Mouse (Mus musculus) MEL (cell line): ENCODE data around the gene Bmp2k. TPM values are rescaled to one million over a fixed set of nuclear protein-coding genes. Genes with fewer than 3 reads are reported as not detected.

Experiments
- DNase-seq: peaks from one replicate; pipeline ENCODE4 v3.0.0; 2011; ENCODE audit warnings: low read depth, low spot score
- H3K27ac ChIP-seq: 2 replicates; pipeline ENCODE4 v1.5.1; 2012; ENCODE audit warnings: low read depth, mild to moderate bottlenecking, control low read depth, low read length, moderate library complexity; ENCODE audit not compliant: control insufficient read depth
- H3K27me3 ChIP-seq, 2 experiments: fragments of 150-350 bp in 1 of 2; sonication (generic) in 1 of 2; 2 replicates each; pipeline ENCODE4 v1.6.1; 2012; ENCODE audit warnings: low read length in 2 of 2, mild to moderate bottlenecking in 2 of 2, improper control_type of control experiment in 1 of 2, moderate library complexity in 1 of 2; ENCODE audit not compliant: insufficient read depth in 2 of 2, control insufficient read depth in 1 of 2
- H3K36me3 ChIP-seq, 2 experiments: 2 replicates each; pipeline ENCODE4 v1.6.1; 2012 to 2014; ENCODE audit warnings: low read length in 2 of 2, improper control_type of control experiment in 1 of 2, inconsistent platforms in 1 of 2, mild to moderate bottlenecking in 1 of 2; ENCODE audit not compliant: insufficient read depth in 2 of 2, control insufficient read depth in 1 of 2
- H3K4me1 ChIP-seq, 2 experiments: fragments of 150-350 bp in 1 of 2; sonication (generic) in 1 of 2; 2 replicates each; pipeline ENCODE4 v1.6.1; 2012; ENCODE audit warnings: low read length in 2 of 2, improper control_type of control experiment in 1 of 2, mild to moderate bottlenecking in 1 of 2; ENCODE audit not compliant: insufficient read depth in 2 of 2, control insufficient read depth in 1 of 2
- H3K4me3 ChIP-seq, 2 experiments: fragments of 150-350 bp in 1 of 2; sonication (generic) in 1 of 2; 2 replicates each; pipeline ENCODE4 v1.5.1; 2012; ENCODE audit warnings: low read depth in 2 of 2, low read length in 2 of 2, mild to moderate bottlenecking in 2 of 2, moderate library complexity in 2 of 2, control low read depth in 1 of 2, improper control_type of control experiment in 1 of 2; ENCODE audit not compliant: control insufficient read depth in 1 of 2, insufficient read depth in 1 of 2
- H3K79me2 ChIP-seq: 2 replicates; pipeline ENCODE4 v1.6.1; 2012; ENCODE audit warnings: mild to moderate bottlenecking, low read length, moderate library complexity; ENCODE audit not compliant: control insufficient read depth, poor library complexity, insufficient read depth
- H3K9ac ChIP-seq: 2 replicates; pipeline ENCODE4 v1.6.1; 2012; ENCODE audit warnings: low read depth, mild to moderate bottlenecking, control low read depth, low read length, moderate library complexity; ENCODE audit not compliant: control insufficient read depth, poor library complexity, severe bottlenecking
- H3K9me3 ChIP-seq: fragments of 150-350 bp; sonication (generic); replicated peaks from 2 replicates; pipeline ENCODE4 v1.6.1; 2012; ENCODE audit warnings: mild to moderate bottlenecking, low read length, improper control_type of control experiment, moderate library complexity; ENCODE audit not compliant: insufficient read depth
- E2F4 ChIP-seq: IDR thresholded peaks from 2 replicates; pipeline ENCODE4 v1.6.1; 2011; ENCODE audit warnings: low read depth, low read length, improper control_type of control experiment, borderline replicate concordance
- EP300 ChIP-seq, 2 experiments: IDR thresholded peaks; 2 replicates each; pipeline ENCODE4 v1.6.1; 2011; ENCODE audit warnings: improper control_type of control experiment in 2 of 2, low read length in 2 of 2, low read depth in 1 of 2, mild to moderate bottlenecking in 1 of 2
- GABPA ChIP-seq: IDR thresholded peaks from 2 replicates; pipeline ENCODE4 v1.6.1; 2012; ENCODE audit warnings: low read depth, mild to moderate bottlenecking, inconsistent platforms, low read length, improper control_type of control experiment, moderate library complexity
- JUND ChIP-seq: IDR thresholded peaks from 2 replicates; pipeline ENCODE4 v1.6.1; 2011; ENCODE audit warnings: low read depth, mild to moderate bottlenecking, improper control_type of control experiment, low read length
- KAT2A ChIP-seq: conservative IDR thresholded peaks from 2 replicates; pipeline ENCODE4 v1.6.1; 2012; ENCODE audit warnings: low read depth, low read length, improper control_type of control experiment, inconsistent platforms
- MAFK ChIP-seq: IDR thresholded peaks from 2 replicates; pipeline ENCODE4 v1.6.1; 2011; ENCODE audit warnings: low read depth, mild to moderate bottlenecking, low read length, improper control_type of control experiment, borderline replicate concordance
- MAX ChIP-seq: IDR thresholded peaks from 2 replicates; pipeline ENCODE4 v1.6.1; 2011; ENCODE audit warnings: low read length, improper control_type of control experiment
- MEF2A ChIP-seq: IDR thresholded peaks from 2 replicates; pipeline ENCODE4 v1.6.1; 2014; ENCODE audit warnings: low read depth, mild to moderate bottlenecking, inconsistent platforms, low read length, improper control_type of control experiment; ENCODE audit not compliant: poor library complexity, insufficient replicate concordance, severe bottlenecking; ENCODE audit errors: extremely low read depth
- MXI1 ChIP-seq: IDR thresholded peaks from 2 replicates; pipeline ENCODE4 v1.6.1; 2011; ENCODE audit warnings: mild to moderate bottlenecking, low read depth, low read length, improper control_type of control experiment
- MYC ChIP-seq: IDR thresholded peaks from 2 replicates; pipeline ENCODE4 v1.6.1; 2011; ENCODE audit warnings: low read depth, mild to moderate bottlenecking, low read length, improper control_type of control experiment, moderate library complexity
- POLR2A ChIP-seq, 2 experiments: IDR thresholded peaks; 2 replicates each; pipeline ENCODE4 v1.6.1; 2011 to 2012; ENCODE audit warnings: low read length in 2 of 2, mild to moderate bottlenecking in 2 of 2, control low read depth in 1 of 2, improper control_type of control experiment in 1 of 2, low read depth in 1 of 2, moderate library complexity in 1 of 2; ENCODE audit not compliant: control insufficient read depth in 1 of 2, insufficient read depth in 1 of 2, poor library complexity in 1 of 2
- POLR2AphosphoS5 ChIP-seq: IDR thresholded peaks from 2 replicates; pipeline ENCODE4 v1.6.1; 2012; ENCODE audit warnings: low read depth, borderline replicate concordance, mild to moderate bottlenecking, inconsistent platforms, low read length, moderate library complexity, mixed read lengths
- RAD21 ChIP-seq: IDR thresholded peaks from 2 replicates; pipeline ENCODE4 v1.6.1; 2011; ENCODE audit warnings: mild to moderate bottlenecking, low read depth, low read length, improper control_type of control experiment
- TCF12 ChIP-seq: IDR thresholded peaks from 2 replicates; pipeline ENCODE4 v1.6.1; 2014; ENCODE audit warnings: low read depth, mild to moderate bottlenecking, inconsistent platforms, low read length, improper control_type of control experiment, moderate library complexity
- USF1 ChIP-seq: IDR thresholded peaks from 2 replicates; pipeline ENCODE4 v1.6.1; 2014; ENCODE audit warnings: low read depth, mild to moderate bottlenecking, inconsistent platforms, low read length, improper control_type of control experiment, moderate library complexity
- USF2 ChIP-seq, 2 experiments: IDR thresholded peaks; 2 replicates each; pipeline ENCODE4 v1.6.1; 2011 to 2012; ENCODE audit warnings: improper control_type of control experiment in 2 of 2, low read length in 2 of 2, borderline replicate concordance in 1 of 2, inconsistent platforms in 1 of 2, low read depth in 1 of 2, mild to moderate bottlenecking in 1 of 2; ENCODE audit not compliant: insufficient read depth in 1 of 2
- ZC3H11A ChIP-seq: IDR thresholded peaks from 2 replicates; pipeline ENCODE4 v1.6.1; 2012; ENCODE audit warnings: low read depth, mild to moderate bottlenecking, inconsistent platforms, low read length, improper control_type of control experiment
- ZMIZ1 ChIP-seq: IDR thresholded peaks from 2 replicates; pipeline ENCODE4 v1.6.1; 2012; ENCODE audit warnings: low read depth, mild to moderate bottlenecking, inconsistent platforms, low read length, improper control_type of control experiment, moderate library complexity
- ZNF384 ChIP-seq: IDR thresholded peaks from 2 replicates; pipeline ENCODE4 v1.6.1; 2012; ENCODE audit warnings: low read depth, mild to moderate bottlenecking, inconsistent platforms, low read length, improper control_type of control experiment
- polyA plus RNA-seq, 2 experiments: library from polyadenylated mRNA; stranded (reverse) in 1 of 2; unstranded in 1 of 2; fragments of >175 nt in 1 of 2; fragments of >200 nt in 1 of 2; gene quantifications; 2 replicates each; pipeline versions ENCODE4 v1.2.1 to v1.2.4; 2012; ENCODE audit warnings: low replicate concordance in 2 of 2, low read depth in 1 of 2; ENCODE audit not compliant: insufficient read length in 2 of 2, insufficient read depth in 1 of 2, missing spikeins in 1 of 2
- total RNA-seq: library from RNA; depleted of rRNA; stranded (reverse); fragments of 300-350 nt; gene quantifications from 2 replicates; pipeline ENCODE4 v1.2.3, GENCODE M21; 2012

The Bmp2k gene
- total and polyA plus RNA-seq, 3 experiments = 10.8 to 16.3 TPM; not detected in 1

DNA sequence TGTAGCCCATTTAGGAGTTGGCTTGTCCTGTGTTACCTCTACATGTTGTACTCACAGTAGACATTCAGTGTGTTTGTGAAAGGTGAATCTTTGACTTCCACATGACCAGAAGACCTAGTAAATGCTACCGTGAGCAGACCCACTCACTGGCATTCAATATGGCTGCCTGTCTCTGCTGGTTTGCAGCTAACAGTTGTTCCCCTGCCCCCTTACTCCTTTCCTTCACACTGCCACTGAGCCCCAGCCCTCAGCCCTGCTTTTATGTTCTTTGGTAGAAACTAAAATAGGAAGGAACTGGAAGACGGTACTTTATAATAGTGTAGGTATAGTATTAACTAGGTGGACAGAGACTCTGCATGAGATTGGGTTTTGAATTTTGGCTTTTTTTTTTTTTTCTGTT lies 8.4 kb downstream of the Bmp2k start:
- H3K36me3 ChIP-seq = peaks cover 0 to 57% of the 10 kb centered on the region in 2 experiments; a peak in 2 of 4 replicates

DNA sequence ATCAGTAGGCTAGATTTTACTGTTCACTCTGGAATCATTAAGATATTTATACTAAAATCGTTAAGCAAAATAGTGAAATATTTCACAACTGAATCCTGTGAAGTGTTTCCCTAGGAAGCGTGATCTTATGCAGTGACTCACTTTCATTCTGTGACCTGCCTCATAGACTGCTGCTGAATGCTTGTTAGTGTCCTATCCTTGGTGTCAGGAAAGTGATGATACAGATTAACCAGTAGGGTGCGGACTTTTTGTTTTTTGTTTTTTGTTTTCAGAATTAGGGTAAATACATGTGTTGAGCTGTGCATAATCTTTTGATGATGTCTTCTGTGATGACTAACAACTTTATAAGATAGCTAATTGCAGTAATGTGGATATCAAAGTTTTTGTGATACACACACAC lies 9.4 kb downstream of the Bmp2k start:
- Histone ChIP-seq H3K9ac (no peak overlapping the region), H3K4me1 (peaks cover 12 to 39% of the 10 kb centered on the region in 2 experiments), H3K4me3 (no peak overlapping the region), H3K27me3 (no peaks in the 10 kb centered on the region), H3K36me3 (peaks cover 0 to 55% of the 10 kb centered on the region in 2 experiments; a peak in 2 of 4 replicates), H3K79me2 (peaks cover 67% of the 10 kb centered on the region), H3K9me3 (no peaks in the 10 kb centered on the region), H3K27ac (no peak overlapping the region)
- TF ChIP-seq MAFK (no peak), MAX (no peak), MYC (no peak), RAD21 (no peak)
- peak; percentile 37 for DNase-seq

More for the DNA sequence above, 8.4 kb downstream of the Bmp2k start:
- no peaks in the 10 kb centered on the region for H3K9me3 ChIP-seq
- no peaks in the 10 kb centered on the region for H3K27me3 ChIP-seq
- no peak overlapping the region for H3K27ac ChIP-seq
- no peak for DNase-seq
- peaks cover 72% of the 10 kb centered on the region for H3K79me2 ChIP-seq
- TF ChIP-seq MAFK (no peak), POLR2A (IDR thresholded peaks at IDR 0.05; ENCODE audit: control insufficient read depth in 1 of 2, insufficient read depth in 1 of 2, low read depth in 1 of 2, low read length in 2 of 2, poor library complexity in 1 of 2) (no peak), GABPA (no peak), MEF2A (no peak), ZC3H11A (no peak), JUND (no peak), USF2 (IDR thresholded peaks at IDR 0.05; ENCODE audit: borderline replicate concordance in 1 of 2, insufficient read depth in 1 of 2, low read depth in 1 of 2, low read length in 2 of 2) (no peak), POLR2AphosphoS5 (no peak), MXI1 (no peak), ZMIZ1 (no peak), USF1 (no peak), E2F4 (no peak), KAT2A (no peak), MAX (no peak), ZNF384 (no peak), EP300 (IDR thresholded peaks at IDR 0.05; ENCODE audit: low read depth in 1 of 2, low read length in 2 of 2) (no peak), TCF12 (no peak)
- H3K4me3 ChIP-seq = no peak overlapping the region
- no peak overlapping the region for H3K9ac ChIP-seq
- peaks cover 12 to 43% of the 10 kb centered on the region in 2 experiments for H3K4me1 ChIP-seq
